Mouse (Mus musculus) MN1 (cell line): ENCODE results near the gene Zfp518a.

Source experiments
- DNase-seq: peaks from one replicate; pipeline ENCODE4 v3.0.0-alpha.2; 2016; ENCODE audit warnings: low spot score

Zfp518a gene

GRCm38 (mm10) chr19:40894519-40895392 lies at the start of gene Zfp518a:
Zfp518a (plus strand) TSS chr19:40894705.
- DNase-seq = no peak

GRCm38 (mm10) chr19:40844731-40845130 lies 49.8 kb upstream of the Zfp518a start:
- no peak for DNase-seq

GRCm38 (mm10) chr19:40849391-40849790 lies 45.1 kb upstream of the Zfp518a start:
- no peak for DNase-seq

DNA sequence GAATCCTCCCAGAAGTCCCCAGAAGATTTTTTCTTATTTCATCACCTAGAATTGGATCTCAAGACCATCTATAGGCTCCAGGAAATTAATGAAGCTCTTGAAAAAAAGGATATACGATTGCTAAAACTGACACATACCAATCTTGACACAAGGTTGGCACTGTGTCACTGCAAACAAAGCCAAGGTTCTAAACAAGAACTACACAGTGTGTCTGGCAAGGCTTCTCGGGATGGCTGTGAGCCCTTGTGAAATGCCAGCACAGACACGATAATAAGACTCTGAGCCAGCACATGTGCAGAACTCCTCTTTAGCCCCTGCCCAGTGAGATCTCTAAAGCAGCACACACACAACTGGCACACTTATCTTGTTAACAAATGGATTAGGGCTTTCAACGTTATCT lies 35.0 kb upstream of the Zfp518a start:
- no peak for DNase-seq

GRCm38 (mm10) chr19:40868284-40868683 lies 26.2 kb upstream of the Zfp518a start:
- DNase-seq = no peak

DNA sequence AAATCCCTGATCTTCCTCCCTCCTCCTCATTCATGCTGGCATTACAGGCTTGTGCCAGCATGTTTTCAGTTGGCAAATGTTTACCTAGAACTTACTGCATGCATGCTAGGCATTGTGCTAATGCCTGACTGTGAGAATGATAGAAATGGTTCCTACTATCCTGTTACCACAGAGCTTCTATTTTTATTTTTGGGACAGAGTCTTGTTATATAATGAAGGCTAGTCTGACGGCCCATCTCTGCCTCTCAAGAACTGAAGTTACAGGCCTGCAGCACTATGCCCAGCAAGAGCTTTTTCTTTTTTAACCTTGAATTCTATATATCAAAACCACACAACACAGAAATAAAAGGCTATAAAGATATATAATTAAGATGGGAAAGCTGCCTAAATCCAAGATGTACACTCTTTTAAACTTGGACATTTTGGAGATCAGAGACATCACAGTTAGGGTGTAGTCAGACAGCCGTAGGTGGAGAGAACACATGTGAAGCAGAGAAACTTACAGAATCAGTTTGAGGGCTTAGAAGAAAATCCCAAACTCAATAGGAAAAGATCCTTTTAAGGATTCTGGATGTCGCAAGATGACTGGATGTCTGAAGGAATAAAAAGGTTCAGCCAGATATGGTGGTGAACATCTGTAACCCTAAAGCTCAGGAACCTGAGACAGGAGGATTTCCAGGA lies 24.9 kb upstream of the Zfp518a start:
- no peak for DNase-seq

DNA sequence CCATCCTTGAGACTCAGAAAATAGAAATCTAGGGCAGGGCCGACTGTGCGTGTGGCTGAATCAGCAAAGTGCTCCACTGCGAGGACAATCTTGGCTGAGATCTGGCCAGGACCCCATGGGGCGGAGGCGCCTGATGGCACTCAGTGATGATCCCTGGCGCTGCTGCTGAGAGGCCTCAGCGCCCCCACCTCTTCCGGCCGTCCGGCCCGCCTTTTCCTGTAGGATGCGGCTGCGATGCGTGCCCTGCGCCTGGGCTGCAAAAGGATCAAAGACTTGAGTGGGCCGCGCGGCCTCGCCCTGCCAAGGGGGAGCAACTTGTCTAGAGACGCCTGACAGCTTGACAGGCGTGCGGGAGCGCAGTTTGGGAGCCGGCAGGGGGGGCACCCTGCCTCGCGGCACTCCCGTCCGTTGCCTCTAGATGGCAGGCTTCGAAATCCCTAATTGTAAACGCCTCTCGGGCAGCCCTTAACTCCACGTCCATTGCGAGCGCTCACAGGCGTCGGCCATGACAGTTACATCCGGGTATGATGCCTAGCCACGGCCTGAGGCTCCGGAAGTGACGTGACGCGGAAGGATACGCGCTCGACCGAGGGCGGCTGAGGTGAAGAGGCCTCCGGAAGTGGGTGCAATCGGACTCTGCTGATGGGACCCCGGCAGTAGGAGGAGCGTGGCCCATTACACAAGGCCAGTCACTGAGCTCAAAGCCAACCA lies 21.4 kb upstream of the Zfp518a start:
- no peak for DNase-seq

GRCm38 (mm10) chr19:40881700-40882099 lies 12.8 kb upstream of the Zfp518a start:
- DNase-seq = no peak

- DNase-seq = no peak
These were observed 5.6 kb upstream of the Zfp518a start for GRCm38 (mm10) chr19:40888887-40889286.

- no peak for DNase-seq
These were observed 416 bp upstream of the Zfp518a start for GRCm38 (mm10) chr19:40894071-40894506.

- no peak for DNase-seq
These were observed 843 bp downstream of the Zfp518a start for GRCm38 (mm10) chr19:40895393-40895703.

GRCm38 (mm10) chr19:40931581-40932369 lies 37.3 kb downstream of the Zfp518a start:
- no peak for DNase-seq

GRCm38 (mm10) chr19:40935376-40935775 lies 40.9 kb downstream of the Zfp518a start:
- no peak for DNase-seq

GRCm38 (mm10) chr19:40936038-40936437 lies 41.5 kb downstream of the Zfp518a start:
- DNase-seq = no peak

- DNase-seq = no peak
These were observed 49.0 kb downstream of the Zfp518a start for GRCm38 (mm10) chr19:40943552-40943951.

DNA sequence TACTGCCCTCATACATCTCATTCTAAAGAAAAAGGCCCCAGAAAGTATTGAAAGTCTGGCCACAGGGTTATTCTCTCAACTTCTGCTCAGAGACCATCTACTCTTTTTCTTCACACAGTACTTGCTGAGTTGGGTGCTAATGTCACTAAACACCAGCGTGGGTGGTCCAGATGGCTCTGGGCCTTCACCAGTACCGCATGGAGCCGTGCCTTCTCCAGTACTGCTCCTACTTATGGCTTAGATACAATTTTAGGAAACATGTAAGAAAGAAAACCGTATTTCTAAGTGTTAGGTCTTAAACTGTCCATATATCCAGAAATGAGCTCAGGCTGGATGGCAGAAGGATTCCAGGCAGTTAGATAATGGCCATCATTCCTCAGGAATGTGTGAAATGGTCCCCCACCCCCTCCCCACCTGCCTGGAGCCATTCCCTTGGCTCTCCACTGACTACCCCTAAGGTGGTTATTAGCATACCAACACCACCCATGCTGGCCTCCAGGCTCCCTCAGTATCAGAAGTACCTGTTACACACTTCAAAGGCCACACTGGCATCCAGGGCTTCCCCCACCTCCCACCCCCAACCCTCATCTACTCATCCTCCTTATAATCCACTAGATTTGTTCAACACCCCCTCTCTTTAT lies 52.6 kb downstream of the Zfp518a start:
- DNase-seq = no peak

- DNase-seq = no peak
These were observed 64.5 kb downstream of the Zfp518a start for GRCm38 (mm10) chr19:40958981-40959380.

- no peak for DNase-seq
These were observed 68.5 kb downstream of the Zfp518a start for GRCm38 (mm10) chr19:40962988-40963387.

- no peak for DNase-seq
These were observed 69.9 kb downstream of the Zfp518a start for GRCm38 (mm10) chr19:40964367-40964891.

GRCm38 (mm10) chr19:40964936-40965850 lies 70.7 kb downstream of the Zfp518a start:
- DNase-seq = no peak
